Mouse (Mus musculus) lung, postnatal 0 days (tissue): ENCODE data around the gene Keg1.
"Not testable (repeated sequence)": the region's sequence is repeated elsewhere in the genome, so short reads cannot be mapped to it uniquely, and the experiment has no call there.

Experiments used
- CTCF ChIP-seq: IDR thresholded peaks from 2 replicates; pipeline ENCODE4 v1.5.1; 2016; ENCODE audit warnings: antibody characterized with exemption, mild to moderate bottlenecking
- EP300 ChIP-seq: IDR thresholded peaks from 2 replicates; pipeline ENCODE4 v1.6.1; 2016; ENCODE audit warnings: antibody characterized with exemption, mild to moderate bottlenecking, control low read depth

DNA sequence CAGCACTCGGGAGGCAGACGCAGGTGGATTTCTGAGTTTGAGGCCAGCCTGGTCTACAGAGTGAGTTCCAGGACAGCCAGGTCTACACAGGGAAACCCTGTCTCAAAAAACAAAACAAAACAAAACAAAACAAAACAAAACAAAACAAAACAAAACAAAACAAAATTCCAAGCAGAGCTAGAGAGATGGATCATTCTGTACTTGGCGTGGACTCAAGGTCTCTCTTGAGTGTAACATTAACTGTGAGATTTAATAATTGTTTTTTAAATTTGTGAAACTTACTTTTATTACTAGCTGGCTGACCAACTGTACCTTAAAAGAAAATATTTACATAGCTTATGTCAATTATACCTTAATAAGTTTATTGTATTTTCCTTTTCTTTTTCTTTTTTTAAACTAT, 27.0 kb upstream of the Keg1 start:
- not testable (repeated sequence) for TF ChIP-seq CTCF, EP300
